Mouse (Mus musculus): Measurements from ENCODE around the gene Vcan. TPM values are rescaled to one million over a fixed set of nuclear protein-coding genes. Genes with fewer than 3 reads are reported as not detected.

Gene Vcan
- polyA plus RNA-seq (2015; fragmentation: Nextera tagmentation; extraction: Ambion mirVana): 7.6 and 10.0 TPM in 2 replicates

GRCm38 (mm10) chr13:89741766-89742685 lies at the start of gene Vcan:
Gene Vcan, minus strand, starts transcription at chr13:89742509.
- WGBS: under 1% methylated on average over 38 of the region's 40 CpGs
- H3K9ac ChIP-seq (ENCODE audit: low read length): peak within 1 kb of the TSS; percentile 61
- H3K27ac ChIP-seq (replicated peaks): peak within 1 kb of the TSS; percentile 63
- DNase-seq (ENCODE audit: low spot score) (peak; percentile 57), ATAC-seq (ENCODE audit: low FRiP score, low TSS enrichment) (peak; percentile 47; the same call in 1 of the 2 replicates)
- peak within 1 kb of the TSS; percentile 60 for H3K4me3 ChIP-seq (ENCODE audit: low read depth, low read length)
- H3K4me1 ChIP-seq (replicated peaks; ENCODE audit: control insufficient read depth, insufficient read depth): peaks cover 2% of the 10 kb centered on the region
- no peaks in the 10 kb centered on the region for H3K36me3 ChIP-seq (ENCODE audit: control insufficient read depth, insufficient read depth, low read length)
- no peaks in the 10 kb centered on the region for H3K9me3 ChIP-seq (ENCODE audit: control insufficient read depth, low read length)
- H3K27me3 ChIP-seq (ENCODE audit: control insufficient read depth, insufficient read depth, low read length): no peaks in the 10 kb centered on the region
- TF ChIP-seq CTCF (IDR thresholded peaks at IDR 0.05; ENCODE audit: low read depth) (no peak), EP300 (optimal IDR thresholded peaks at IDR 0.05) (no peak)
- peak within 1 kb of the TSS; percentile 98 for H3K4me2 ChIP-seq (replicated peaks; ENCODE audit: low read depth)

GRCm38 (mm10) chr13:89791475-89791874 lies 49.2 kb upstream of the Vcan start:
- DNase-seq (ENCODE audit: low spot score): peak; percentile 18
- Histone ChIP-seq H3K4me3 (ENCODE audit: low read depth, low read length) (no peak overlapping the region), H3K9ac (ENCODE audit: low read length) (no peak overlapping the region), H3K27me3 (ENCODE audit: control insufficient read depth, insufficient read depth, low read length) (no peaks in the 10 kb centered on the region), H3K9me3 (ENCODE audit: control insufficient read depth, low read length) (no peaks in the 10 kb centered on the region), H3K36me3 (ENCODE audit: control insufficient read depth, insufficient read depth, low read length) (no peaks in the 10 kb centered on the region), H3K4me1 (replicated peaks; ENCODE audit: control insufficient read depth, insufficient read depth) (no peaks in the 10 kb centered on the region), H3K27ac (replicated peaks) (no peak overlapping the region), H3K4me2 (replicated peaks; ENCODE audit: low read depth) (no peak overlapping the region)
- WGBS: 20% methylated on average over 5 of the region's 5 CpGs
- no peak for TF ChIP-seq EP300 (optimal IDR thresholded peaks at IDR 0.05)
- no peak for TF ChIP-seq CTCF (IDR thresholded peaks at IDR 0.05; ENCODE audit: low read depth)
- ATAC-seq (ENCODE audit: low FRiP score, low TSS enrichment): no peak

DNA sequence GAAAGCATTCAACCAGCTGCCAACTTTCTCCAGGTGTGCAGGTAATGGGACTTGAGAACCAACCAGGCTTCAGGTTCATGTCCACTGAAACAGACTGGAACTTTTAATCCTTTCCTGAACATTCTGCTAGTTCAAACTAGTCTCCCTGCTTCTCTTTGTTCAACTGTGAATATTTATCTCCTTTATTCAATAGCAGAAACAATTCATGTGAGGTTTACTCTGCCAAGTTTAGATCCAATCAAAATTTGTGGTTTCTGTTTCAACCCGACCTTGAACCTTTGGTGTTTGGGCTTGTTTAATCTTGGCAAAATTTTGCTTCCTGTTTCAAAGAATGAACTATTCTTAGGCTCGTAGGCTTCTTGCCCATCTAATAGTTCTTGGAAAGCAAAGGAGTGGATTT lies 40.6 kb upstream of the Vcan start:
- no peaks in the 10 kb centered on the region for H3K4me1 ChIP-seq (replicated peaks; ENCODE audit: control insufficient read depth, insufficient read depth)
- no peak overlapping the region for H3K4me3 ChIP-seq (ENCODE audit: low read depth, low read length)
- no peak overlapping the region for H3K27ac ChIP-seq (replicated peaks)
- H3K4me2 ChIP-seq (replicated peaks; ENCODE audit: low read depth): no peak overlapping the region
- H3K9ac ChIP-seq (ENCODE audit: low read length): no peak overlapping the region
- WGBS: 16% methylated on average over 2 of the region's 2 CpGs
- no peaks in the 10 kb centered on the region for H3K36me3 ChIP-seq (ENCODE audit: control insufficient read depth, insufficient read depth, low read length)
- ATAC-seq (ENCODE audit: low FRiP score, low TSS enrichment) (peak; percentile 80), DNase-seq (ENCODE audit: low spot score) (peak; percentile 26)
- H3K9me3 ChIP-seq (ENCODE audit: control insufficient read depth, low read length): no peaks in the 10 kb centered on the region
- no peaks in the 10 kb centered on the region for H3K27me3 ChIP-seq (ENCODE audit: control insufficient read depth, insufficient read depth, low read length)
- peak; percentile 43 for TF ChIP-seq EP300 (optimal IDR thresholded peaks at IDR 0.05)
- no peak for TF ChIP-seq CTCF (IDR thresholded peaks at IDR 0.05; ENCODE audit: low read depth)

- H3K27ac ChIP-seq (replicated peaks): no peak overlapping the region
- ATAC-seq (ENCODE audit: low FRiP score, low TSS enrichment) (no peak), DNase-seq (ENCODE audit: low spot score) (no peak)
- no peak overlapping the region for H3K4me3 ChIP-seq (ENCODE audit: low read depth, low read length)
- H3K4me1 ChIP-seq (replicated peaks; ENCODE audit: control insufficient read depth, insufficient read depth): no peaks in the 10 kb centered on the region
- no peak overlapping the region for H3K4me2 ChIP-seq (replicated peaks; ENCODE audit: low read depth)
- H3K27me3 ChIP-seq (ENCODE audit: control insufficient read depth, insufficient read depth, low read length): no peaks in the 10 kb centered on the region
- H3K9me3 ChIP-seq (ENCODE audit: control insufficient read depth, low read length): no peaks in the 10 kb centered on the region
- 74% methylated on average over 3 of the region's 3 CpGs for WGBS
- no peak overlapping the region for H3K9ac ChIP-seq (ENCODE audit: low read length)
- TF ChIP-seq EP300 (optimal IDR thresholded peaks at IDR 0.05) (no peak), CTCF (IDR thresholded peaks at IDR 0.05; ENCODE audit: low read depth) (no peak)
- H3K36me3 ChIP-seq (ENCODE audit: control insufficient read depth, insufficient read depth, low read length): no peaks in the 10 kb centered on the region
Observed at GRCm38 (mm10) chr13:89780276-89780675, 38.0 kb upstream of the Vcan start.

DNA sequence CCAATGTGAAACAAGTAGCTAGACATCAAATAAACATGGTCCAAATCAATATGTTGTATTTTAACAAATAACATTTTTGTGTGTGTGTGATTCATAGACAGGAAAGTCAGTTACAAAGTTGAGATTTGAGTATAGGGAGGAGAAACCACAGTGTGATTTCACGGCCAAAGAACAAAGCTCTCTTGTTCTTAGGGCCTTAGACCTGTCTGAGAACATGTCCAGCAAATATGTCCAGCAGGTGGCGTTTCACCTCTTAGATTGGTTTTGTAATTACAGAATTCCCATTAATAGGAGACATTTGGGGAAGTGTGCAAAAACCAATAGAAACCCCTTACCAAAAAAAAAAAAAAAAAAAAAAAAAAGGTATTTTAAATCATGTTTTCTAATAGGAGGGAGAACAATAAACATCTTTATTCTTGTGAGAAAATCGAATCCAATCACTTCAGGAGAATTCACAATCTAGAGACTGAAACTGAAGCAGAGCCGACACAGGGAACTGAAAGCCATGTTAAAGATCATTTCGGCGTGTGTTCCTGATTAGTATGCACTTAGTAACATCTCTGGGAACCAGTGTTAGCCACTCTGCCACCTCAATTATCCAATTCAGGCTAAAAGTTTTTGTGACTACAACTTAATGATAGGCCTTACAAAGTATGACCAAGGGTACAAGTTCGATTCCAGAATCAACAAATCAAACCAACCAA lies 37.1 kb upstream of the Vcan start:
- DNase-seq (ENCODE audit: low spot score) (peak; percentile 74), ATAC-seq (ENCODE audit: low FRiP score, low TSS enrichment) (no peak)
- 64% methylated on average over 7 of the region's 7 CpGs for WGBS
- H3K9me3 ChIP-seq (ENCODE audit: control insufficient read depth, low read length): no peaks in the 10 kb centered on the region
- no peak overlapping the region for H3K4me2 ChIP-seq (replicated peaks; ENCODE audit: low read depth)
- H3K27me3 ChIP-seq (ENCODE audit: control insufficient read depth, insufficient read depth, low read length): no peaks in the 10 kb centered on the region
- TF ChIP-seq CTCF (IDR thresholded peaks at IDR 0.05; ENCODE audit: low read depth) (peak; percentile 75), EP300 (optimal IDR thresholded peaks at IDR 0.05) (no peak)
- H3K27ac ChIP-seq (replicated peaks): no peak overlapping the region
- no peak overlapping the region for H3K4me3 ChIP-seq (ENCODE audit: low read depth, low read length)
- no peaks in the 10 kb centered on the region for H3K36me3 ChIP-seq (ENCODE audit: control insufficient read depth, insufficient read depth, low read length)
- no peak overlapping the region for H3K9ac ChIP-seq (ENCODE audit: low read length)
- no peaks in the 10 kb centered on the region for H3K4me1 ChIP-seq (replicated peaks; ENCODE audit: control insufficient read depth, insufficient read depth)
